Mouse (Mus musculus) 3T3-L1 (cell line): ENCODE measurements around the gene Gfer.
"Not testable (repeated sequence)": the region's sequence is repeated elsewhere in the genome, so short reads cannot be mapped to it uniquely, and the experiment has no call there.

Experiments
- DNase-seq: peaks from one replicate; pipeline ENCODE4 v3.0.0-alpha.2; 2015; ENCODE audit warnings: low read depth, low spot score

Gfer gene

GRCm38 (mm10) chr17:24722220-24722924 lies 26.4 kb upstream of the Gfer start:
- DNase-seq: peak; percentile 49

GRCm38 (mm10) chr17:24721383-24721955 lies 25.5 kb upstream of the Gfer start:
- not testable (repeated sequence) for DNase-seq

GRCm38 (mm10) chr17:24720616-24721015 lies 24.7 kb upstream of the Gfer start:
- DNase-seq: not testable (repeated sequence)

- DNase-seq: peak; percentile 99
These were observed 23.7 kb upstream of the Gfer start for GRCm38 (mm10) chr17:24719494-24720222.

- DNase-seq: peak; percentile 39
These were observed 23.0 kb upstream of the Gfer start for GRCm38 (mm10) chr17:24718938-24719337.

GRCm38 (mm10) chr17:24717943-24718342 lies 22.0 kb upstream of the Gfer start, which contains the start of the genes Rnf151 and Rps2:
TSS of gene Rnf151 (minus strand) at chr17:24718063.
TSS of gene Rps2 (plus strand) at chr17:24718116.
- no peak for DNase-seq

- DNase-seq: no peak
These were observed 20.3 kb upstream of the Gfer start for GRCm38 (mm10) chr17:24716166-24716682.

GRCm38 (mm10) chr17:24715556-24715955 lies 19.6 kb upstream of the Gfer start:
- DNase-seq: no peak

- peak; percentile 72 for DNase-seq
These were observed 12.7 kb upstream of the Gfer start for GRCm38 (mm10) chr17:24708646-24709045.

GRCm38 (mm10) chr17:24707801-24708425 lies 12.0 kb upstream of the Gfer start:
- no peak for DNase-seq

- peak; percentile 94 for DNase-seq
These were observed 11.2 kb upstream of the Gfer start, which contains the start of gene Tbl3 for GRCm38 (mm10) chr17:24706982-24707800. TSS of gene Tbl3 (minus strand) at chr17:24707660.

GRCm38 (mm10) chr17:24705821-24706220 lies 9.9 kb upstream of the Gfer start:
- DNase-seq: no peak

GRCm38 (mm10) chr17:24701251-24701650 lies 5.3 kb upstream of the Gfer start:
- no peak for DNase-seq

- no peak for DNase-seq
These were observed 3.5 kb upstream of the Gfer start for GRCm38 (mm10) chr17:24699473-24699872.

- DNase-seq: no peak
These were observed 2.8 kb upstream of the Gfer start for GRCm38 (mm10) chr17:24698715-24699114.

- DNase-seq: peak; percentile 52
These were observed 2.0 kb upstream of the Gfer start for GRCm38 (mm10) chr17:24697985-24698384.

GRCm38 (mm10) chr17:24695326-24696010 lies 488 bp downstream of the Gfer start:
- DNase-seq: no peak

- DNase-seq: no peak
These were observed 3.6 kb downstream of the Gfer start for GRCm38 (mm10) chr17:24692385-24692784.

- no peak for DNase-seq
These were observed 6.5 kb downstream of the Gfer start, which contains the start of gene Syngr3 for GRCm38 (mm10) chr17:24689251-24690081. TSS of gene Syngr3 (minus strand) at chr17:24689955.
